Mouse (Mus musculus) heart, adult 10 weeks (tissue): ENCODE data around the gene Sept6. TPM values are rescaled to one million over a fixed set of nuclear protein-coding genes. Genes with fewer than 3 reads are reported as not detected.

Experiments
- polyA plus RNA-seq: library from polyadenylated mRNA; stranded (reverse); fragments of 350-450 nt; fragmentation: Illumina TruSeq; extraction: RNeasy Lipid Tissue Mini Kit (QIAGEN cat#74804); gene quantifications from one replicate; pipeline ENCODE4 v1.2.3, GENCODE M21; 2014; ENCODE audit warnings: low read depth, low replicate concordance

Sept6 gene
- 6.0 TPM for polyA plus RNA-seq

DNA sequence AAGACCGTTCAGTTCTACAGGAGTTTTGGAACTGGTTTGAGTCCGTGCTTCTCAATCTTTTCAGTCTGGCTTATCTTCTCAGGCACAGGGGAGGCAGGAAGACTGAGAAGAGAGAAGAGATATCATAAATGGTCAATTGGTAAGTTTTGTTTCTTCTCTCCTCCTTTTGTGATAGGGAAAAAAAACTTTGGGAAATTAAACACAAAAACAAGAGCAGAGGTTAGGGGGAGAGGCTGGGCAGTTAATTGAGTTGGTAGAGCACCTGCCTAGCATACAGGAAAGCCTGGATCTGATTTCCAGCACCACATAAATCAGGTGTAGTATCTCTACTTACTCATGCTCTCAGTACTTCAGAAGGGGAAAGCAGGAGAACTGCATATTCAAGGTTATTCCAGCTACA lies at the start of gene Sept6:
Gene Sept6 (minus strand): TSS at position 101 of the 400 bp plus-strand sequence.

DNA sequence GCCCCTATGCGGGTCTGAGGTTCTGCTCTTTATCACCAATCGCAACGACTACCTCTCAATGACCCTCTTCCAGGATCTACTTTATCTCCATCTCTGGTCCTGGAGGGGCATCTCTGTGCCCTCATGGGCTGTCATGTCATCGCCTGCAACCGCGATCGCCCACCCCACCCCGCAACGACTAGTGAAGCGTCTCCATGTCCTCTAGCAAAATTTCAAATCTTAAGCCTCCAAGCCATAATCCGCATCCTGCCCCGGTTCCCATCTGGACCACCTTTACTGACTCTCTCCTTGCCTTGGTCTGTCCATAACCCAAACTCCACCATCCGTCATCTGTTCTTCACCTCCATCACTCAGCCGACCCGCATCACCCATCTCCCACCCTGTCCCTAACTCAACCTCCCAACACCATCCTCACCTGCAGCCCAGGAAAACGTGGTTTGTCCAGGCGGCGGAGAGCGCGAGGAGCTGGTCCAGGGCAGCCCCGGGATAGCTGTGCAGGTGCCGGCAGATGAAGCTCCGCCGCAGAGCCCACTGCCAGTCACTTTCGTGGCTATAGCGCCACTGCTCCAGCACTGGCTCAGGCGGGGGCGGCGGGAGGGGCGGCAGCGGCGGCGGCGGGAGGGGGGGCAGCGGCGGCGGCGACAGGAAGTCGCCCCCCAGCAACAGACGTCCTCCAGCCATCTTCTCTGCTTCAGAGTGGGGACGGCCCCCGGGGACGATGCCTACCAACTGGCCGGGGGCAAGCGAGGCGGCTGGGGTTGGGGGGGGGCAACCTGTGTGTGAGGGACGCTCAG lies 89.1 kb downstream of the Sept6 start, which contains the start of gene Nkrf:
Gene Nkrf (minus strand): TSS at position 579 of the 794 bp plus-strand sequence.

DNA sequence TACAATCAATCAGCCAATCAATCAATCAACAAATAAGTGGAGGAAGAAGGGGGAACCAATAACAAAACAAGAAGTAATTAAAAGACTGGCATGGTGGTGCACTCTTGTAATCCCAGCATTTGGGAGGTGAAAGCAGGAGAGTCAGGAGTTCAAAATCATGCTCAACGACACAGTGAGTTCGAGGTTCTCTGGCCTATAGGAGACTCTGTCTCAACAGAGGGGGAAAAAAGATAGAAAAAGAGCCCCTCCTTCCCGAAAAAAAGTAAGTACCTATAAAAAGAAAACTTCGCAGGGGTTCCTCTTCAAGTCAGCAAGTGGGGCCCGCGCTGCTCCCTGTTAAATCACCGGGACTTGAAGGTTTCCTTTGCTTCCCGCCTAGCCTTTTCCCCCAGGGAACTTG lies 117.8 kb downstream of the Sept6 start, which contains the start of the genes Ube2a and C330007P06Rik:
Gene Ube2a (plus strand): TSS at position 136 of the 400 bp plus-strand sequence.
Gene C330007P06Rik (minus strand): TSS at position 347 of the 400 bp plus-strand sequence.

Other genes starting within 250 kb of the Sept6 start
- gene Slc25a43, start 248.1 kb downstream of the Sept6 start, polyA plus RNA-seq: 0.52 TPM
- 475 TPM for gene Slc25a5, start 196.1 kb downstream of the Sept6 start, polyA plus RNA-seq
- gene Ube2a, start 117.9 kb downstream of the Sept6 start, polyA plus RNA-seq: 71.5 TPM
- 17.9 TPM for gene C330007P06Rik, start 117.7 kb downstream of the Sept6 start, polyA plus RNA-seq
- gene Nkrf, start 88.9 kb downstream of the Sept6 start, polyA plus RNA-seq: 3.1 TPM
- not detected for gene Sowahd, start 57.1 kb upstream of the Sept6 start, polyA plus RNA-seq
- 275 TPM for gene Rpl39, start 93.6 kb upstream of the Sept6 start, polyA plus RNA-seq
- 19.8 TPM for gene Upf3b, start 118.5 kb upstream of the Sept6 start, polyA plus RNA-seq
- gene Nkap, start 135.0 kb upstream of the Sept6 start, polyA plus RNA-seq: 7.0 TPM
- not detected for gene Akap14, start 177.0 kb upstream of the Sept6 start, polyA plus RNA-seq
- 1,300 TPM for gene Ndufa1, start 199.4 kb upstream of the Sept6 start, polyA plus RNA-seq
- gene Rnf113a1, start 199.5 kb upstream of the Sept6 start, polyA plus RNA-seq: 3.8 TPM
- gene Gm9, start 219.2 kb upstream of the Sept6 start, polyA plus RNA-seq: not detected
- gene Rhox1, start 230.5 kb upstream of the Sept6 start, polyA plus RNA-seq: not detected